Mouse (Mus musculus) forelimb bud, embryonic 11.5 days (tissue): ENCODE results near the gene Immp2l.

Experiments
- DNase-seq: peaks from one replicate; pipeline ENCODE4 v3.0.0-alpha.2; 2012; ENCODE audit warnings: low read depth, low spot score

The Immp2l gene

DNA sequence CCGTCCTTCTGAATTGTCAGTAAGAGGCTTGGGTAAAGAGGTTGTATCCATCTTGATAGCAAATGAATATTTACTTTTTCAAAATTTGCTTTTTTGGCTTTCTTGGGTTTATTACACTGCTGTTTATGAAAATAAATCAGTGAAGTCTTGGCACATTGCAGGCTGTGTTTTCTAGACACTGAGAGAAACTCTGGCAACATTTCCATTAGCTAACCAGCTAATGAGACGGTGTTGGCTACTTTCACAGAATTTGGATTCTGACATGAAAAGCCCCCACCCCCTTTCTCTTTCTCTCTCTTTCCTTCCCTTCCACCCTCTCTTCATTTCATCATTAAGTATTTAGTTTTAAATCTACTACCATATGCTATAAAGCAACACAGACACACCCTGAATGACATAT, 496.4 kb downstream of the Immp2l start:
- DNase-seq: no peak

GRCm38 (mm10) chr12:41521671-41522070, 497.8 kb downstream of the Immp2l start:
- no peak for DNase-seq

DNA sequence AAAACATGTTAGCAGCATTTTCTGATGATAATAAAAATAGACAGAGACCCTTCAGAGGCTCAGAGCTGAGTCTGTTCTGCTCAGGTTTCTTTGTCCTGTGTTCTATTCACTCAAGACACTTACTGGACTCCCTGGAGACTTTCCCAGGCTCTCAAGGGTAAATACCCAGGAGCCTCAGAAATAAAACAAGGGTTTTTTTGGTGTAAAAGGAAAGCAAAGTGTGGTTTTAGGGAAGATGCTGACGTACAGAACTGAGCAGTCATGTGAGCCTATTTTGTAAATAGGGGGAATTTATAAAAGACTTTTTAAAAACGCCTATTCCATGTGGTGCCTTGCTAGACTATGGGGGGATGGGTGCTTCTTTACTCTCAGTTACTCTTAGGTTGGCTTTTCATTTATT, 502.8 kb downstream of the Immp2l start:
- DNase-seq: no peak

- no peak for DNase-seq
Measured at GRCm38 (mm10) chr12:41528410-41528809, 504.5 kb downstream of the Immp2l start.

GRCm38 (mm10) chr12:41539989-41540388, 516.1 kb downstream of the Immp2l start:
- DNase-seq: no peak

DNA sequence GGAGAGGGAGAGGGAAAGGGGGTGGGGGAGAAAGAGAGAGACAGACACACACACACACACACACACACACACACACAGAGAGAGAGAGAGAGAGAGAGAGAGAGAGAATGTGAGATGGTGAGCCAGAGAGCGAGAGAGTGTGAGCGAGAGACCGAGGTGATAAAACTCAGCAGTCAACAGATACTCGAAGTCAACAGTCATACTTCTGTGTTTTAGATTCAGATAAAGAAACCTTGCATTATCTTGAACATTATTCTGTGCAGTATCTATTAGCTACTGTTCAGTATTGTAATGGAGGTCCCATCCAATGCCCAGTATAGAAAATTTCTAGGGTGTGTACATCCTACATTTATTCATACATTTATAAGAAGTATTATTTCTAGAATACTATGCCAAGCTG, 527.7 kb downstream of the Immp2l start:
- no peak for DNase-seq

- no peak for DNase-seq
Measured at GRCm38 (mm10) chr12:41557832-41558231, 533.9 kb downstream of the Immp2l start.

GRCm38 (mm10) chr12:41558956-41559735, 535.3 kb downstream of the Immp2l start:
- DNase-seq: no peak

DNA sequence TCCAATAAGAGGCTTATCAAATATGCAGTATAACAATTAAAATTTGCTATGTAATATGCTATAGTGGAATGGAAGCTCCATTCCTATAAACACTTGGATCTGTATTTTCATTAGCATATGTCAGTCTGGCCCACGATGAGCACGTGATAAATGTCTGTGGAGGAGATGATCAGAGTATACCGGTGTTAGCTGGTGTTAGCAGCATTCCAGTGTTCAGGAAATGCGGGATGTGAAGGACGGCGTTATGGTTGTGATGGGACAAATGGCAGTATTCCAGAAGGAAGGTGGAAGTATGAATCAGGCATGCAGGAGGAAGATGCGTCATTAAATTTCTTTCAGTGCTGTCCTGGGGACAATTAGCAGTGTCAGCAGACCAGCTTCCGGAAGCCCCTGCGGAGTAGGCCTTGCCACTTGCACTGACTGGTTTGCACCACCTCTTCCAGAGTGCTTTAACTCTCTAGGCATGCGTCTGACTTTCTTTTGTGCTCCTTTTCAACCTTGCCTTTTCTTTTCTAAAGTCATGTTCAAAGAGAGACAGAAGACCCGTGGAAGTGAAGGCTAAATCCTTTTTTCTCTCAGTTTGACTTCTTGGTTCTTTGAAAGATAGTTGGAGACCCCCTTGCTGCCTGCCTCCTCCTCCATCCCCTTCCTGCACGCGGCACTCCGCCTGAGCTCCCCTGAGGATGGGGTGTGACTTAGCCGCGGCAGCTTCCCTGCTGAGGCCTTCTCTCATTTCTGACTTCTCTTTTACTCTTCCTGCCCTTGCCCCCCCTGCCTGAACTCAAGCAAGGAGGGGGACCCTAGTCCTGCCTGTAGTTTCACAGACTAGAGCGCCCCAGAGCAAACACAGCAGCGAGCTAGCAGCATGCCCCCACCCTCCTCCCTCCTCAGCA, 541.9 kb downstream of the Immp2l start:
- DNase-seq: peak; percentile 21

DNA sequence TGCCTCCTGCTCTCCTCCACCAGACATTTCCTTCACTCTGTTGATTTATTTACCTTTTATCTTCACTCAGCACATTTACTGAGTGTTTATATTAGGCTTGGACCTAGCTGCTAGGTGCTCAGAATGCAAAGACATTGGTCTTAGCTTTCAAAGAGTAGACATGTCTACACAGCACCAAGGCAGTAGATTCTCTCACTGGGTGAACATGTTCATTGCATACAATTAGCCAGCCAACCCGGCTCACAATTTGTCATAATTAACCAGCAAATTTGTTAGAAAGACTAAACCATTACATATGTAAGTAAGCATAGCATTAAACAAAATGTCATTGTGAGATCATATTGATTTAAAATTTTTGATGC, 542.5 kb downstream of the Immp2l start:
- no peak for DNase-seq

- no peak for DNase-seq
Measured at GRCm38 (mm10) chr12:41573754-41574153, 549.9 kb downstream of the Immp2l start.

GRCm38 (mm10) chr12:41575221-41575620, 551.3 kb downstream of the Immp2l start:
- DNase-seq: no peak

GRCm38 (mm10) chr12:41593401-41593800, 569.5 kb downstream of the Immp2l start:
- DNase-seq: no peak

- DNase-seq: no peak
Measured at GRCm38 (mm10) chr12:41594037-41594436, 570.1 kb downstream of the Immp2l start.

DNA sequence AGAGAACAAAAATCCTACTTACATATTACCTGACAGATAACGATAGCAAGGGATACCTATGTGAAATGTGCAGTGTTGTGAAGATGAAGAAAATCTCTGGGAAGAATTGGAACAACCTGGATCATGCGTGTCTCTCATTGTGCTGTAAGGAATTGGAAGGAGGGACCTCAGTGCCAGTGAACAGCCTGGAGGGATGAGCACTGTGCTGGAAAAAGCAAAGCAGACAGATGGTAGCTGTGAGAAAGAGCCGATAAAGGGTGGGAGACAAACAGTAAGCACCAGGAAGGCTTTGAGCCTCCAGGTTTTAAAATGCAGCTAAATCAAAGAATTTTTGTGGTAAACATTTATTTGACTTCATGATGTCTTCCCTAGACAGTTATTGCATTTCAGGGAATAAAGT, 591.4 kb downstream of the Immp2l start:
- no peak for DNase-seq

- DNase-seq: no peak
Measured at GRCm38 (mm10) chr12:41621341-41621740, 597.5 kb downstream of the Immp2l start.

- DNase-seq: no peak
Measured at GRCm38 (mm10) chr12:41643262-41643661, 619.4 kb downstream of the Immp2l start.

GRCm38 (mm10) chr12:41644802-41645551, 621.1 kb downstream of the Immp2l start:
- no peak for DNase-seq

DNA sequence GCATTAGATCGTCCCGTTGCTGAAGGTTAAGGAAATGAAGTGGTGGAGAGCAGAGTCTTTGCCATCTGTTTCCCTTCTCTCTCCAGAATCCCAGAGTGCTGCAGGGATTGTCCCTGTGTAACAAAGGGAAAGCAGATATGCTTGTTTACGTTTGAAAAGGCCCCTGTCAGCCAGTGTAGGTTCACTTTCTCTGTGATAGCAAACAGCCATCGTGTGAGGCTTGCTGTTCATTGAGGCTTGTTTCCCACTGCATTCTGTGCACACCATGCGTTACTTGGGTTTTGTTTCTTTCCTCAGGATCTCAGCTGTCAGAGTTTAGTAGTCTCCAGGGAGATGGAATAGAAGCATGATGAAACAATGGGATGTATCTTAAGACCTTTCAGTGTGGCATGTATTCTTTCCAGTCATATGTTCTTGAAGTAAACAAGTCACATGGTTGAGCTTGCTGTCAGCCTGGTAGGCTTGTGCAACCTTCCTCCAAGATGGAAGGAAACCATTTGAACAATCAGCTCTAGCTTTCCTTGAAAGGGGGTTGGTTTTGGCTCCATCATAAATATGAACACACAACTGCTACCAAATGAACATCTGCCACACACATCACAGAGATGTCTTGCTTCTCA, 623.2 kb downstream of the Immp2l start:
- DNase-seq: no peak

DNA sequence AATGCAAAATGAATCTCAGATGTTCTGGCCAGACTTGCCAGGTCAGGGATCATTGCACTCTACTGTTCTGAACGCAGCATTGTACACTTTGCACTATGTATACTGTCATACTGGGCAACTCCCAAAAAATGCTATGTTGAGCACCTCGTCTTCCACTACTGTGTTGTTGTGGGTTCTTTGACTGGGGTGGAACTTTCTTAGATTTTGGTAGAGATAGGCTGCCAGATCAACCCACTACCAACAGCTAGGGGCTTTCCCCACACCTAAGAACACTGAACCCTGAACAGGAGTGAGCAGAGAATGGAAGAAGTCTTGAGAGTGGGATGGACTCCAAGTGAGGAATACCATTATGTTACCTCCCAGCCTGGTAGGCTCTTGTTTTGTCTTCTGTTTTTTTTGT, 623.8 kb downstream of the Immp2l start:
- no peak for DNase-seq

GRCm38 (mm10) chr12:41649826-41650541, 626.1 kb downstream of the Immp2l start:
- no peak for DNase-seq
